Mouse (Mus musculus): Measurements from ENCODE around the gene Depdc5.
"Not testable (repeated sequence)": the region's sequence is repeated elsewhere in the genome, so short reads cannot be mapped to it uniquely, and the experiment has no call there.

Gene Depdc5

GRCm38 (mm10) chr5:32919281-32919680 is 55.8 kb downstream of the Depdc5 start:
- DNase-seq: not testable (repeated sequence)

GRCm38 (mm10) chr5:32922906-32923305 is 59.4 kb downstream of the Depdc5 start:
- no peak for DNase-seq

GRCm38 (mm10) chr5:32930761-32931160 is 67.3 kb downstream of the Depdc5 start:
- no peak for DNase-seq

DNA sequence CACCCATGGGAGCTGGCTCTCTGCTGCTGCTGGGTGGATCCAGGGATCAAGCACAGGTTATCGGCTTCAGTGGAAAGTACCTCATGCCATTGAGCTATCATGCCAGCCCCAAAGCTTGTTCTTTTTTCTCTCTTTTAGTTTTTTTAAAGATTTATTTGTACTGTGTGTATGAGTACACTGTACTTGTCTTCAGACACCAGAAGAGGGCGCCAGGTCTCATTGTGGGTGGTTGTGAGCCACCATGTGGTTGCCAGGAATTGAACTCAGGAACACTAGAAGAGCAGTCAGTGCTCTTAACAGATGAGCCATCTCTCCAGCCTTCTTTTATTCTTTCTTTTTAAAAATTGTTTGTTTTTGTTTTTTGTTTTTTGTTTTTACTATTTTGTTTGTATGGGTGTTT is 71.2 kb downstream of the Depdc5 start:
- DNase-seq: no peak

GRCm38 (mm10) chr5:32940586-32940985 is 77.1 kb downstream of the Depdc5 start:
- DNase-seq: no peak

DNA sequence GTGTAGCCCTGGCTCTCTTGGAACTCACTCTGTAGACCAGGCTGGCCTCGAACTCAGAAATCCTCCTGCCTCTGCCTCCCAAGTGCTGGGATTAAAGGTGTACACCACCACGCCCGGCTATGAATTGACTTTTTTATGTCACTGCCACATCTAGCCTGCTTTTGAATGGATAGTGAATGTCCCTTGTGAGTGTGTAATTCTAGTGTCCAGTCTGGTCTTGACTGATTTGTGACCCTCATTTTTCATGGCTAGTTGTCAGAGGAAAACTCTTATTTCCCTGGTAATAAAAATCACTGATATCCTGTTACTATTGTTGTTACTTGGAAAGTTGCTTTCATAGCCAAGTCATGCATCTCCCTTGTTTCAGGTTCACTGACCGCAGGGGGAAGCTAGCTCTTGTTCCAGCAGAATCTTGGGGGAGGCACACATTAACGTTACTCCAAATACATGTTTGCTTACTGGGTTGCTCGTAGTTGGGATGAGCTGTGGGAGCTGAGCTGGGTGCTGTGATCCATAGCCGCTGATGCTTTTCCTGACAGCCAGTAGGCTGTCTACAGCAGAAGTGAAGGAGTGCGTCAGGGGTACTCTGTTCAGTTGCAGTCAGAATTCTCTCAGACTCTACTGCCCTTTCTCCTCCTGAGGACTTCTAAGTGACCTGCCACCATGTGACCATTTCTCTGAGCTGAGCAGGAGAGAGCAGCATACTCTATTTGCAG is 77.9 kb downstream of the Depdc5 start:
- DNase-seq: no peak

GRCm38 (mm10) chr5:32950077-32950476 is 86.6 kb downstream of the Depdc5 start:
- DNase-seq: no peak

GRCm38 (mm10) chr5:32950702-32951274 is 87.3 kb downstream of the Depdc5 start:
- DNase-seq: no peak

GRCm38 (mm10) chr5:32955716-32956115 is 92.2 kb downstream of the Depdc5 start:
- no peak for DNase-seq

DNA sequence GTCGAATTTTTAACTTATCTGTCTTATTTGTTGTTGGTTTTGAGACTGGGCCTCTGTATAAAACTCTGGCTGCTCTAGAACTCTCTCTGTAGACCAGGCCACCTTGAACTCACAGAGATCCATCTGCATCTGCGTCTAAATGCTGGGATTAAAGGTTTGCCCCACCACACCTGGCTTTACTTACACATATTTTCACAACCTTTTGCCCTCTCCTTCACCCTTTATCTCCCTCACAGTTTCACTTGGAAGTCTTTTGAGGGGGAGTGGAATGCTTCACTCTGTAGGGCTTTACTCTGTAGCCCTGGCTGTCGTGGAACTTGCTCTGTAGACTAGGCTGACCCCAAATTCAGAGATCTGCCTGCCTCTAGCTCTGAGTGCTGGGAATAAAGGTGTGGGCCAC is 98.1 kb downstream of the Depdc5 start:
- DNase-seq: no peak

DNA sequence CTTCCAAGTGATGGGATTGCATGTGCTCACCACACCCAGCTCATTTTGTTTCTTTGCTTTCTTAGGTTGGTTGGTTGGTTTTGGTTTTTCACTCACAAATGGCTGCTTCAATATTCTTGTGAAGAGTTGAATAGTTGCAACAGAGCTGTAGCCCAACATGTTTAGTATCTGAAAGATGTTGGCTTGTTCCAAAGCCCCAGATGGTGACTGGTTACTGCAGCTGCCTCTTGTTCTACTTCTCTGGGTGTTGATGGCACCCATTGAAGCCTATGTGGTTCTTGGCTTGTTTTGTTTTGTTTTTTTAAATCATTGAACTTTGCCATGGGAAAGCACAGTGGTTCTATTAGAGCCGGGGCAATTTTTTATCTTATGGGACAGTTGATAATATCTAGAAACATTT is 99.1 kb downstream of the Depdc5 start:
- DNase-seq: no peak

GRCm38 (mm10) chr5:32976541-32976940 is 113.0 kb downstream of the Depdc5 start:
- no peak for DNase-seq

DNA sequence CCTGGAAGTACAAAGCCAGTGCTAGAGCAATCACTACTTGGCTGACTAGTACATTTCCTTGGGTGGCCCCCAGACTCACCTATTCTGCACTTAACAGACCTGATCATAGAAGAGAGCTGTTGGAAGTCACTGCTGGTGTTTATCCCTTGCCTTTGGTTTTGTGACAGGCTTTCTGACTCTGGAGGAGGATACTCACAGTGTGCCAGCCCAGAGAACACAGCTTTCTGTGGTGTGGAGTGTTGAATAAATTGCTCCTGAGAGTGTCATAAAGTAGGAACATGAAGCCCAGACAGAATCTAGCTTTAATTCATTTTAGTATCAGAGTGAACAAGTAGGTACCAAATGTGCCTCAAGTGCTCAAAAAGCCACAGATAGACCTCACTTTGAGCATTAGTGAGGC is 113.7 kb downstream of the Depdc5 start:
- DNase-seq: no peak

DNA sequence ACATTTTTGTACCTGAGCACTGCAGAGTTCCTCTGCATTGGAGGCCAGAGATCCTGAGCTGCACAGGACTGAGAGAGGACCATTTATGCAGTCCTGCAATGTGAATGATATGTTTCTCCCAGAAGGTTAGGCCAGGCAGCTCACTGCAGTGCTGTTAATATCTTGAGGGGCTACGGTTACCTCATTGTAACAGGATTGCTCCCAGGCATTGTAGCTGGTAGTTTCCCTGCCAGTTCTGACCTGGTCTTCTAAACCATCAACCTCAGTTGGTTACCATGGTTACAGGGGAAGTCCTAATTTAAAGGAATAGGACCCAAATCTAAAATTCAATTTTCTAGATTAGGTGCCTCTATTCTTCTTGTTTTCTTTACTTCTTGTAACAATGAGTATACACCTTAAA is 121.9 kb downstream of the Depdc5 start:
- no peak for DNase-seq

DNA sequence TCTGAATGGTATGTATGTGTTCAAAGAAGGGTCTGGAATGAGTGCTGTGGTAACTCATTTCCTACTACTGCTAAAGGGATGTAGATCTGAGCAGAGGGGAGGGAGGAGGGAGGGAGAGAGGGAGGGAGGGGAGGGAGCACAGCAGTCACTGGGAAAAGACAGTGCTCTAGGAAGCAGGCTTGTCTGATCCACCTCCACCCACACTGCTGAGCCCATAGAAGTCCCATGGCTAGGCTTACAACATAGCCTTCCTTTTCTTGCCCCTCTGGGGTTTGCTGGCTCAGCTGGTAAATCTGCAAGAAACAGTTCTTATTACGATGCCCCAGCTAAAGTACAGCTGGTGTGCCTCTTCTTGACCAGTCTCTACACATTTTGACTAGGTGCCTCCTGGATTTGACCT is 124.4 kb downstream of the Depdc5 start:
- DNase-seq: no peak

DNA sequence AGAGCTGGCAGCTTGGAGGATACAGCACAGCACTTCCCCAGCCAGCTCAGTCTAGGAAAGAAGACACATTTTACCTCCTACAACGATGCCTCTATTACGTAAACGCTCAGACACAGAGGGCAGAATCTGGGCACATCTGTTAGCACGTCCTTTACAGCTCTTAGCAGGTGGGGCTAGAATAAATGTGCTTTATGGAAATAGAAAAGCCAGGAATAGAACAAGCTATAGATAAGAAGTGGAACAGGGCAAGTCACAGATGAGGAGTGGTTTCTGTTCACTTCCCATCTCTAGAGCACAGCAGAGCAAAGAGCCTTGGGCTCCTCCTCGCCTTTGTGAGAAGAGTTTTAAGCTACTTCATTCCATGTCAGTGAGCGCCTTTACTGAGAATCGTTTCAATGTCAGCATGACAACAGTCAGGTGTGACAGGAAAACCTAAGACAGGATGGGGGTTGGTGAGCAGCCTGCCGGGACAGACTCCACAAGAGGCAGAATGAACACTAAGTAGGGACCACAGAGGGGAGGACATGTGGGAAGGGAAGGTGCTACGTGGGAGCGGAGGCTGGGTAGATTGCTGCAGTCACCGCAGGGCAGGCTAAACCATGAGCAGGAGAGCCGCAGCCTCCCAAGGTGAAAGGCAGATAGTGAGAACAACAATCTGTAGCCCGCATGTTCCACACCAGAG is 126.6 kb downstream of the Depdc5 start:
- DNase-seq: no peak

- DNase-seq: peak; percentile 96
Observed at GRCm38 (mm10) chr5:32991152-32991551, 127.7 kb downstream of the Depdc5 start.

DNA sequence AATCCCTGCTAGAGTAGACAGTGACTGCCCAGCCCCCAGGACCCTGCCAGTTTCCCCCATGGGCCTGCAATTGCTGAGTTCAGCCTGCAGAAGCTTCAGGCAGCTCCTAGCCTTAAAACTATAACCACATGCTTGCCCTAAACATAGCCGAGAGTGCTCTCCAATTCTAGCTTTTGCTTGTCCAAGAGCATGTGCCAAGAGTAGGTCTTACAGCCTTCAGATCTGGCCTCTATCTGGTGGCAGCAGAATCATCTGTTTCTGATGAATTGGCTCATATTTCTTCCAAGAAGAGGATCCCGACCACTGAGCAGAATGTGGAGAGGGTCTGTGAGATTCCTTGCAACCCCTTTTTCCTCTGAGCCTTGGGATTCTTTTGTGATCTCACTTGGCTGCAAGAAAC is 131.0 kb downstream of the Depdc5 start:
- DNase-seq: no peak

DNA sequence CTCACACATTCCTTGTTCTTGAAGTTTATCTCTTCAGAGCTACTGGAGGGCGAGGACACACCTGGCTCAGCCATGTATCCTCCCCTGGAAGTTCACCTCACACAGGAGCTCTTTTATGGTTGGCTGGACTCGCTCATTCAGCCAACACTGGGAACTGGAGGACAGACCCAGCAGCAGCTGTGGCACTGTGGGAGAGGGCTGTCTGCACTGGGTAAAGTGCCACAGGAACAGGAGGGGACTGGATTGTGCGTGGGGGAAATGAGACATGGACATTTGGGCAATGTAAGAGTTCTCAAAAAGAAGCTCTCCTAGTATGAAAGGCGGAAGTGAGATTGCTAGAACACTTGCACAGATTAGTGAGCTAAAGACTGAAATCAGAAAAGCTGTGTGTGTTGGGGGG is 132.3 kb downstream of the Depdc5 start:
- DNase-seq: no peak

- DNase-seq: no peak
Observed at GRCm38 (mm10) chr5:32996560-32996959, 133.1 kb downstream of the Depdc5 start.

GRCm38 (mm10) chr5:32997686-32998085 is 134.2 kb downstream of the Depdc5 start:
- peak; percentile 96 for DNase-seq

- no peak for DNase-seq
Observed at GRCm38 (mm10) chr5:32998783-32999182, 135.3 kb downstream of the Depdc5 start.

DNA sequence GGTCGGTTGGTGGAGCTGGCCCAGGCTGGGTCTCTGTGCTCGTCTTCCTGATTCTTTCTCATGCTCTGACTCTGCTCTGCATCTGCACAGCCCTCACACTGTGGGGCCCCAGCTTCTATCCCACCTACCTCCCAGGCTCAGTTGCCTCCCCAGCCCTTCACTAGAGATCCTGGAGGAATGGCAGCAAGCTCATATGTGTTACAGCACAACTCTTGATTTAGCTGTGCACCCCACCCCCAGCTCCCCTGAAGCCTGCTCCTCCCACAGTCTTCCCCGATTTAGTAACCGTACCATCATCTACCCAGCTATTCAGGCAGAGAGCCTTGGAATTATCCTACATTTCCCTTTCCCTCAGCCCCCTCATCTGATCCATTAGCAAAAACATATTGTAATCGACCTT is 137.6 kb downstream of the Depdc5 start:
- DNase-seq: no peak

GRCm38 (mm10) chr5:33002781-33003180 is 139.3 kb downstream of the Depdc5 start:
- DNase-seq: no peak
